Mouse (Mus musculus) hindbrain, embryonic 11.5 days (tissue): Measurements from ENCODE around the gene Clec2d. TPM values are rescaled to one million over a fixed set of nuclear protein-coding genes. Genes with fewer than 3 reads are reported as not detected.
"Not testable (repeated sequence)": the region's sequence is repeated elsewhere in the genome, so short reads cannot be mapped to it uniquely, and the experiment has no call there.

Experiments
- ATAC-seq: fragments of 200-750 bp; cut with Nextera tagmentation; 2 replicates; pipeline ENCODE4 v1.8.0; 2017; ENCODE audit warnings: mild to moderate bottlenecking, moderate TSS enrichment, moderate library complexity; ENCODE audit not compliant: low FRiP score
- DNase-seq: peaks from one replicate; pipeline ENCODE4 v3.0.0-alpha.2; 2015; ENCODE audit warnings: low spot score
- H3K27ac ChIP-seq: fragments of 300-500 bp; sonication (generic); 2 replicates; pipeline ENCODE4 v1.5.1; 2014; ENCODE audit warnings: mild to moderate bottlenecking, low read depth, low read length
- H3K27me3 ChIP-seq: fragments of 300-500 bp; sonication (generic); 2 replicates; pipeline ENCODE4 v1.6.1; 2014; ENCODE audit warnings: mild to moderate bottlenecking, low read length, moderate library complexity, mixed read lengths; ENCODE audit not compliant: control insufficient read depth, insufficient read depth
- H3K36me3 ChIP-seq: fragments of 300-500 bp; sonication (generic); 2 replicates; pipeline ENCODE4 v1.6.1; 2014; ENCODE audit warnings: mild to moderate bottlenecking, low read length, moderate library complexity, mixed read lengths; ENCODE audit not compliant: control insufficient read depth, insufficient read depth
- H3K4me1 ChIP-seq: fragments of 300-500 bp; sonication (generic); replicated peaks from 2 replicates; pipeline ENCODE4 v1.6.1; 2014; ENCODE audit warnings: low read length, mixed read lengths; ENCODE audit not compliant: control insufficient read depth, insufficient read depth
- H3K4me2 ChIP-seq: fragments of 300-500 bp; sonication (generic); replicated peaks from 2 replicates; pipeline ENCODE4 v1.6.1; 2014; ENCODE audit warnings: mild to moderate bottlenecking, low read depth, low read length
- H3K4me3 ChIP-seq: fragments of 300-500 bp; sonication (generic); 2 replicates; pipeline ENCODE4 v1.5.1; 2014; ENCODE audit warnings: low read depth, low read length
- H3K9ac ChIP-seq: fragments of 300-500 bp; sonication (generic); 2 replicates; pipeline ENCODE4 v1.6.1; 2014; ENCODE audit warnings: low read depth, low read length
- H3K9me3 ChIP-seq: fragments of 300-500 bp; sonication (generic); 2 replicates; pipeline ENCODE4 v1.6.1; 2016; ENCODE audit warnings: low read length; ENCODE audit not compliant: control insufficient read depth
- WGBS: fragments of 180-500 bp; shearing (Covaris S2); extraction: QIAGEN DNeasy Blood & Tissue Kit; methylation state at CpG from one replicate; pipeline ENCODE4 v1.1.7; 2014; 5-methylcytosine and 5-hydroxymethylcytosine counted together
- polyA plus RNA-seq: library from polyadenylated mRNA; unstranded; fragments of >200 nt; fragmentation: Nextera tagmentation; extraction: Ambion mirVana; gene quantifications from 2 replicates; pipeline ENCODE4 v1.2.1, GENCODE M21; 2014

Clec2d gene
- polyA plus RNA-seq, 1 experiment from 2014 or later: not detected

DNA sequence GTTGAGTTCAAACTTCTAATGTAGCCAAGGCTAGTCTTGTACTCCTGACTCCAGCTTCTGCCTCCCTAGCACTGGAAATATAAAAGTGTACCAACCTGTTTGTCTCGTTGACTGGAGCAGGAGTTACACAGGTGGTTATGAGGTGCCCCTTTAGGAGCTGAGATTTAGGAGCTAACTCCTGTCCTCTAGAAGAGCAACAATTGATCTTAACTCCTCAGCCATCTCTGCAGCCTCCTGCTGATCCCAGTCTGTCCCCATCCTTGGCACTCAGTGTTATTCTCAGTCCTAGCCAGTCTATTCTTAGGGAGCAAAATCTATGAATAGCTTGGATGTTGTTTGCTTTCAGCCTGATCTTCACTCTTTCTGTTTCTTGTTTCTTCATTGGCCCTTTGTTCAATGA, 2.1 kb downstream of the Clec2d start:
- WGBS: 95% methylated on average over 1 of the region's 1 CpGs
- no peaks in the 10 kb centered on the region for H3K9me3 ChIP-seq
- no peak for ATAC-seq
- no peak overlapping the region for H3K4me3 ChIP-seq
- H3K4me2 ChIP-seq: no peak overlapping the region
- H3K4me1 ChIP-seq: no peaks in the 10 kb centered on the region
- H3K27me3 ChIP-seq: no peaks in the 10 kb centered on the region
- DNase-seq: no peak
- no peak overlapping the region for H3K27ac ChIP-seq
- no peak overlapping the region for H3K9ac ChIP-seq
- H3K36me3 ChIP-seq: no peaks in the 10 kb centered on the region

GRCm38 (mm10) chr6:129184001-129184400, 3.6 kb downstream of the Clec2d start:
- ATAC-seq, H3K4me2 ChIP-seq, H3K27ac ChIP-seq, H3K36me3 ChIP-seq, H3K9ac ChIP-seq, H3K4me1 ChIP-seq, H3K9me3 ChIP-seq, H3K27me3 ChIP-seq, DNase-seq, H3K4me3 ChIP-seq: not testable (repeated sequence)
- 85% methylated on average over 4 of the region's 4 CpGs for WGBS

DNA sequence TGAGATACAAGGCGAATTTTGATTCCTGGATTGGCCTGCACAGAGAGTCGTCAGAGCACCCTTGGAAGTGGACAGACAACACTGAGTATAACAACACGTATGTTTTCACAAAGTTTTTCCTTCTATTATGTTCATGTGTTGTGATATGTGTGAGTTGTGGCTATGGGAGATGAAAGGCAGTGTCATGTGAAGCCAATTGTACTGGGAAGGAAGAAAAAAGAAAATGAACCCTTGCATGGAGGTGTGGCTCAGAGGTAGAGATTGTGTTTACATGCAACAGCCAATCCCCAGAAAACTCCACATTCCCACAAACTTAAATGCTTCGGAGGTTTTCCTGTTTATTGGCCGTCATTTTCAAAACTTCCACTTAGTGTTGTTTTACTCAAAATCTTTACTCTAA, 4.4 kb downstream of the Clec2d start:
- no peaks in the 10 kb centered on the region for H3K9me3 ChIP-seq
- no peaks in the 10 kb centered on the region for H3K27me3 ChIP-seq
- H3K4me1 ChIP-seq: no peaks in the 10 kb centered on the region
- WGBS: 87% methylated on average over 5 of the region's 5 CpGs
- H3K9ac ChIP-seq: no peak overlapping the region
- ATAC-seq: no peak
- no peak overlapping the region for H3K4me3 ChIP-seq
- no peak overlapping the region for H3K27ac ChIP-seq
- no peak for DNase-seq
- H3K4me2 ChIP-seq: no peak overlapping the region
- no peaks in the 10 kb centered on the region for H3K36me3 ChIP-seq

GRCm38 (mm10) chr6:129186022-129186421, 5.6 kb downstream of the Clec2d start:
- Histone ChIP-seq H3K36me3 (no peaks in the 10 kb centered on the region), H3K4me3 (no peak overlapping the region), H3K4me2 (no peak overlapping the region), H3K27me3 (no peaks in the 10 kb centered on the region), H3K27ac (no peak overlapping the region), H3K9ac (no peak overlapping the region), H3K9me3 (no peaks in the 10 kb centered on the region), H3K4me1 (no peaks in the 10 kb centered on the region)
- ATAC-seq (no peak), DNase-seq (no peak)
- WGBS: 83% methylated on average over 4 of the region's 4 CpGs

- no peak overlapping the region for H3K4me2 ChIP-seq
Measured at GRCm38 (mm10) chr6:129186457-129187199, 6.2 kb downstream of the Clec2d start.

GRCm38 (mm10) chr6:129187200-129187651, 6.8 kb downstream of the Clec2d start:
- Histone ChIP-seq H3K9me3 (no peaks in the 10 kb centered on the region), H3K36me3 (no peaks in the 10 kb centered on the region), H3K4me2 (no peak overlapping the region), H3K27me3 (no peaks in the 10 kb centered on the region), H3K4me1 (no peaks in the 10 kb centered on the region), H3K9ac (no peak overlapping the region), H3K27ac (no peak overlapping the region), H3K4me3 (no peak overlapping the region)
- DNase-seq (no peak), ATAC-seq (no peak)

More at GRCm38 (mm10) chr6:129186457-129187199, 6.2 kb downstream of the Clec2d start:
- H3K4me3 ChIP-seq: no peak overlapping the region
- ATAC-seq (no peak), DNase-seq (no peak)
- no peaks in the 10 kb centered on the region for H3K9me3 ChIP-seq
- H3K36me3 ChIP-seq: no peaks in the 10 kb centered on the region
- WGBS: 95% methylated on average over 5 of the region's 5 CpGs
- no peak overlapping the region for H3K9ac ChIP-seq
- H3K27me3 ChIP-seq: no peaks in the 10 kb centered on the region
- no peaks in the 10 kb centered on the region for H3K4me1 ChIP-seq
- no peak overlapping the region for H3K27ac ChIP-seq

DNA sequence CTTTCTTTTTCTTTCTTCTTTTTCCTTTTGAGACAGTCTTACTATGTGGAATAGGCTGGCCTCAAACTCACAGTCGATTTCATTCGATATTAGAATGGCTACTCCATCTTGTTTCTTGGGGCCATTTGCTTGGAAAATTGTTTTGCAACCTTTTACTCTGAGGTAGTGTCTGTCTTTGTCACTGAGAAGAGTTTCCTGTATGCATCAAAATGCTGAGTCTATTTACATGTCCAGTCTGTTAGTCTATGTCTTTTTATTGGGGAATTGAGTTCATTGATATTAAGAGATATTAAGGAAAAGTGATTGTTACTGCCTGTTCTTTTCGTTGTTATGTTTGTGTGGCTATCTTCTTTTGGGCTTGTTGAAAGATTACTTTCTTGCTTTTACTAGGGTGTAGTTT, 7.4 kb downstream of the Clec2d start:
- ATAC-seq, H3K4me3 ChIP-seq: not testable (repeated sequence)
- WGBS: 93% methylated on average over 3 of the region's 3 CpGs

DNA sequence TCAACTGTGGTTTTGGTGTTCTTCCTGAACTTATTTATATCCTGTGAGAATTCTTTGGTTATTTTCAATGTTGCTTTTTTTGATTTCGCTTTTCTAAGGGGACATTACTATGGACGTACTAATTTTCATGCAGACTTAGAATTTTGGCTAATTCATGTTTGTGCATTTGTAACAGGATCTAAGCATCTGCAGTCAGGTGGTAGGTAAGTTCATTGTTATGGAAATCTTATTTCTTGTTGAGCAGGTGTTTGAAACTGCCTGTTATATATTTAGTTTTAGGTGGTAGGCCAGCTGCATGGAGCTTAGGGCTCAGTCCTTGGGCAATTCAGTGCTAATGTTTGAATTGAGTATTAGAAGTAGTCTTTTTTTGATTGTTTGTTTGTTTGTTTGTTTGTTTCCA, 13.0 kb downstream of the Clec2d start:
- WGBS: 85% methylated on average over 2 of the region's 2 CpGs
- no peaks in the 10 kb centered on the region for H3K9me3 ChIP-seq
- no peak for ATAC-seq

More for the DNA sequence above, 7.4 kb downstream of the Clec2d start:
- H3K4me1 ChIP-seq, H3K4me2 ChIP-seq, H3K36me3 ChIP-seq, H3K27me3 ChIP-seq, DNase-seq, H3K27ac ChIP-seq, H3K9ac ChIP-seq, H3K9me3 ChIP-seq: not testable (repeated sequence)

DNA sequence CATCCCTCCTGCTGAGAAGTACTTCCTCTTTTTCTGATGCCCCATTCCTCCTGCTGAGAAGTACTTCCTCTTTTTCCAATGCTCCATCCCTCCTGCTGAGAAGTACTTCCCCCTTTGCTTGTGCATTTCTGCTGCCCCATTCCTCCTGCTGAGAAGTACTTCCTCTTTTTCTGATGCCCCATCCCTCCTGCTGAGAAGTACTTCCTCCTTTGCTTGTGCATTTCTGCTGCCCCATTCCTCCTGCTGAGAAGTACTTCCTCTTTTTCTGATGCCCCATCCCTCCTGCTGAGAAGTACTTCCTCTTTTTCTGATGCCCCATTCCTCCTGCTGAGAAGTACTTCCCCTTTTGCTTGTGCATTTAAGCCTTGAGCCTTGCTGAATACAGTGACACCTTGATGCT, 19.7 kb downstream of the Clec2d start:
- not testable (repeated sequence) for DNase-seq, H3K27ac ChIP-seq, H3K4me1 ChIP-seq, H3K4me3 ChIP-seq, H3K27me3 ChIP-seq, H3K4me2 ChIP-seq, H3K9ac ChIP-seq, H3K9me3 ChIP-seq, H3K36me3 ChIP-seq, ATAC-seq

More for the DNA sequence above, 13.0 kb downstream of the Clec2d start:
- H3K4me3 ChIP-seq: no peak overlapping the region
- H3K9ac ChIP-seq: no peak overlapping the region
- no peaks in the 10 kb centered on the region for H3K36me3 ChIP-seq
- no peaks in the 10 kb centered on the region for H3K4me1 ChIP-seq
- no peaks in the 10 kb centered on the region for H3K27me3 ChIP-seq
- no peak for DNase-seq
- H3K4me2 ChIP-seq: no peak overlapping the region
- no peak overlapping the region for H3K27ac ChIP-seq
